Mouse (Mus musculus) embryo, embryonic 10.5 days (tissue): ENCODE results near the gene Olfr715b.
"Not testable (repeated sequence)": the region's sequence is repeated elsewhere in the genome, so short reads cannot be mapped to it uniquely, and the experiment has no call there.

Source experiments
- DNase-seq: peaks from one replicate; pipeline ENCODE4 v3.0.0-alpha.2; 2015; ENCODE audit warnings: low spot score

Gene Olfr715b

DNA sequence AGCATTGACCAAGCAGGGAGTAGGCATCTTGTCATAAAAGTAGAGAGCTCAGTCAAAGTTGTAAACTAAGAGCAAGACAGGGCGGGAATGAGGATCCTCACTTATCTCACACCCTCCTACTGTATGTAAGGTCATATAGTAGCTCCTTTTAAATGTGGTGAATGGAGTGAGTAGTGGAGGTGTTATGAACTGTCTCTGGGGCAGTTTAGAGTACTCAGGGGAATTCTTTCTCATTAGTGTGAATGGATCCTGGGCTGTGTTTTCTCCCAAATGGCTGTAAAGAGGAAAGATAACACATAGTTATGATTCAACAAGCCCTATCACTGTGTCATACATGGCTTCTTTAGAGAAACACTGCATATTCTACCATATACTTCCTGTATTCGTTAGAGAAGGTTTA is at the start of gene Olfr715b:
Olfr715b (minus strand) TSS at position 101 of the 400 bp plus-strand sequence.
- not testable (repeated sequence) for DNase-seq

DNA sequence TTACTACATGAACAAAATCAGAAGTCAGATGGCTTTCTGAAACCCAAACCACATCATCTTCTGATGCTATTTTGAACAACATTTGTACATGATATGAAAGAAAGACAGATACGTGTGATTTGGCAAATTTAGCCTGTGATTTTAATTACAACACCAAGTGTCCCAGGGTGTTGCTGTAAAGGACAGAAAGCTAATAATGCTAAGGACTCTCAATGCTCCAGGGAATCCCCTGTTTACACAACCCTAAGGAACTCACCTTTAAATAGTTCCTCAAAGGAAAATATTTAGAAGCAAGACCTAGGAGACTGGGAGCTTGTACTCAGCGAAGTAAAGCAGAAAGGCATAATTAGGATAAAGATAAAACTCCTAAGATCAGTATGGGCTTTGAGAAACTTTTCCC is 27.9 kb upstream of the Olfr715b start, which contains the start of gene Olfr716:
Olfr716 (plus strand) TSS at position 301 of the 400 bp plus-strand sequence.
- not testable (repeated sequence) for DNase-seq

DNA sequence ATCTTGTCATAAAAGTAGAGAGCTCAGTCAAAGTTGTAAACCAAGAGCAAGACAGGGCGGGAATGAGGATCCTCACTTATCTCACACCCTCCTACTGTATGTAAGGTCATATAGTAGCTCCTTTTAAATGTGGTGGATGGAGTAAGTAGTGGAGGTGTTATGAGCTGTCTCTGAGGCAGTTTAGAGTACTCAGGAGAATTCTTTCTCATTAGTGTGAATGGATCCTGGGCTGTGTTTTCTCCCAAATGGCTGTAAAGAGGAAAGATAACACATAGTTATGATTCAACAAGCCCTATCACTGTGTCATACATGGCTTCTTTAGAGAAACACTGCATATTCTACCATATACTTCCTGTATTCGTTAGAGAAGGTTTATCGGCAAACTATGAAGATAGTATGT is 20.8 kb upstream of the Olfr715b start, which contains the start of gene Olfr715:
Olfr715 (minus strand) TSS at position 101 of the 400 bp plus-strand sequence.
- not testable (repeated sequence) for DNase-seq

DNA sequence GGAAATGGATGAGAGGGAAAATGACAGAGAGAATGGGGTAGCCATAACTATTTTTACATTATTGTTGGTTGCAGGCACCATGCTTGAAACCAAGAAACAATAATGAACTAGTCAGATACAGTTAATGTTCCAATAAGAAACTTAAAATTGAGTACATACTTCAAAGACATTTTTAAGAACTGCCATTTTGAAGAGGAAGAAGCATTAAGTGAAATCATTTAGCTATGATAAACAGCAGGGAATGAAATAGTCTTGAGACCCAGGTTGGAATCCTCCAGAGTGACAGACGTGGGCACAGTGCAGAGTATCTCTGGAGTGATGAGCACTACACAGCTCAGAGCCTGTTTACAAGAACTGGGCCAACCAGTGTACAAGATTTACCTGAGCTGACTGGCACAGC is 17.2 kb downstream of the Olfr715b start, which contains the start of gene Olfr17:
Olfr17 (plus strand) TSS at position 301 of the 400 bp plus-strand sequence.
- no peak for DNase-seq

DNA sequence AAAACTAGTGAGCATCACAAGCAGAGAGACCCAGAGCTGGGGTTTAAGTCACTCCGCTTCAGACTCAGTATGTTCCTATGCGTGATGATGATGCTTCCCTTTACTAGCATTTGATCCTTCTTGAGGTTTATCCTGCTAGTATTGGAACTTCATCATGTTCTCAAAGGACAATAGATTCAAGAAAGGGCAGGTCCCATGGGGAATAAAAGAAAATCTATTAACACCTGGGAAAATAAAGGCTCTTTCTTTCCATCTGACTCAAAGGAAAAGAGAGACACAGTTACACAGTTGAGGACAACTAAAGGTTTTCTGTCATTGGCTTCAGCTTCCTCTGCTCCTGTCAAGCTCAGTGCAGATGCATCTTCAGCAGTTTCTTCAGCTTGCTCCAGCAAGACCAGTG is 39.5 kb downstream of the Olfr715b start, which contains the start of gene Olfr714:
Olfr714 (plus strand) TSS at position 301 of the 400 bp plus-strand sequence.
- DNase-seq: no peak
